21 mouse cellular contexts compared by ENCODE assay signal in genomic region chr6:141126614-141127396, GRCm38 (mm10).
DNase-seq lines count a peak whose midpoint lies in the region; ATAC-seq lines count a peak whose summit lies in the region.
"Had no signal": no experiment of that assay in that cellular context is flagged by ENCODE, and none has a peak within 500 bp of the region (broad histone marks: within the 10 kb centered on the region; RNA-seq: fewer than 3 reads in every experiment).

No protein-coding gene starts in this region.

- H3K9me3 ChIP-seq in intestine, embryonic 16.5 days (ENCODE audit: control insufficient read depth, low read length): no peaks in the 10 kb centered on the region
- no peaks in the 10 kb centered on the region for H3K9me3 ChIP-seq in stomach, embryonic 14.5 days (ENCODE audit: control insufficient read depth, low read depth, low read length)
- H3K9me3 ChIP-seq: hindbrain, embryonic 12.5 days; hindbrain, embryonic 15.5 days had no signal

- H3K4me2 ChIP-seq in intestine, embryonic 16.5 days (ENCODE audit: low read depth, low read length): peak overlapping the region; percentile 34
- H3K4me2 ChIP-seq in stomach, embryonic 14.5 days (replicated peaks; ENCODE audit: low read depth, low read length): no peak overlapping the region
- H3K4me2 ChIP-seq: heart, embryonic 11.5 days; hindbrain, embryonic 12.5 days; hindbrain, embryonic 15.5 days had no signal

- H3K36me3 ChIP-seq in intestine, embryonic 16.5 days (ENCODE audit: control insufficient read depth, insufficient read depth, low read length): no peaks in the 10 kb centered on the region
- no peaks in the 10 kb centered on the region for H3K36me3 ChIP-seq in stomach, embryonic 14.5 days (ENCODE audit: control insufficient read depth, insufficient read depth, low read length)
- H3K36me3 ChIP-seq: G1E; hindbrain, embryonic 12.5 days; hindbrain, embryonic 15.5 days had no signal

- peak overlapping the region; percentile 3; the same call in 1 of the 2 replicates for H3K4me3 ChIP-seq in intestine, embryonic 16.5 days (ENCODE audit: low read length)
- no peak overlapping the region for H3K4me3 ChIP-seq in stomach, embryonic 14.5 days (ENCODE audit: low read depth, low read length)
- H3K4me3 ChIP-seq: heart, adult 2 months; hindbrain, embryonic 12.5 days; hindbrain, embryonic 15.5 days had no signal

- WGBS in intestine, embryonic 16.5 days: 30% methylated on average over 10 of the region's 10 CpGs
- WGBS in stomach, embryonic 14.5 days: 36% methylated on average over 10 of the region's 10 CpGs

- peak; percentile 91 for ATAC-seq in intestine, embryonic 16.5 days
- ATAC-seq in stomach, embryonic 14.5 days (ENCODE audit: insufficient number of reproducible peaks, insufficient read depth, low FRiP score, low read depth): 0 out of 2 replicates have a peak, but pooled peaks have one; percentile 33
- ATAC-seq in megakaryocyte-erythroid progenitor cell, adult 5-6 weeks (replicated peaks; ENCODE audit: low FRiP score, low TSS enrichment, poor library complexity, severe bottlenecking): no peak
- ATAC-seq: forebrain, embryonic 14.5 days; Patski had no signal

- no peak overlapping the region for H3K9ac ChIP-seq in intestine, embryonic 16.5 days (ENCODE audit: low read depth, low read length)
- H3K9ac ChIP-seq in stomach, embryonic 14.5 days (replicated peaks; ENCODE audit: low read depth, low read length): no peak overlapping the region
- H3K9ac ChIP-seq: hindbrain, embryonic 12.5 days; hindbrain, embryonic 15.5 days had no signal

- H3K27me3 ChIP-seq in intestine, embryonic 16.5 days (replicated peaks; ENCODE audit: control insufficient read depth, insufficient read depth, low read length): no peaks in the 10 kb centered on the region
- no peaks in the 10 kb centered on the region for H3K27me3 ChIP-seq in stomach, embryonic 14.5 days (ENCODE audit: control insufficient read depth, insufficient read depth, low read length)
- H3K27me3 ChIP-seq: CH12.LX; hindbrain, embryonic 12.5 days; hindbrain, embryonic 15.5 days; Patski had no signal

- DNase-seq in heart, adult 11 months: peak; percentile 31
- DNase-seq in heart, adult 8-10 months (ENCODE audit: low spot score): no peak
- DNase-seq in B cell, adult 2 months: no peak
- DNase-seq in thymus, postnatal 4 days: no peak
- DNase-seq: adrenal gland, postnatal 10 days; adrenal gland, postnatal 36 days; cerebellum, adult 18-20 months; cerebellum, adult 9-10 months; cerebellum, postnatal 14 days; gastrocnemius, postnatal 25 days; heart, adult 2 months had no signal

- no peaks in the 10 kb centered on the region for H3K4me1 ChIP-seq in intestine, embryonic 16.5 days (ENCODE audit: control insufficient read depth, insufficient read depth, low read length)
- 0 out of 2 replicates have a peak, but pooled peaks cover 4% of the 10 kb centered on the region for H3K4me1 ChIP-seq in stomach, embryonic 14.5 days (ENCODE audit: control insufficient read depth, insufficient read depth, low read length)
- H3K4me1 ChIP-seq: hindbrain, embryonic 12.5 days; hindbrain, embryonic 15.5 days had no signal

- H3K27ac ChIP-seq in intestine, embryonic 16.5 days (ENCODE audit: low read length): no peak overlapping the region
- no peak overlapping the region for H3K27ac ChIP-seq in stomach, embryonic 14.5 days (ENCODE audit: low read length)
- H3K27ac ChIP-seq: heart, adult 2 months; hindbrain, embryonic 12.5 days; hindbrain, embryonic 15.5 days had no signal
